Mouse (Mus musculus) liver, embryonic 14.5 days (tissue): ENCODE measurements at regions not wholly inside any gene's neighbourhood (a gene's known extent, or its start where the extent isn't known, plus 50 kb on each side); places are given as distances from the start of the nearest gene placed in this dataset.

ENCODE experiments used
- ATAC-seq: fragments of 200-750 bp; cut with Nextera tagmentation; 2 replicates; pipeline ENCODE4 v1.8.0; 2017; ENCODE audit warnings: moderate number of reproducible peaks, mild to moderate bottlenecking, moderate library complexity; ENCODE audit not compliant: insufficient read depth
- DNase-seq, 3 experiments: peaks; one replicate each; pipeline ENCODE4 v3.0.0-alpha.2; 2012 to 2013; ENCODE audit warnings: low read depth in 3 of 3, low spot score in 3 of 3
- H3K27ac ChIP-seq: fragments of 300-500 bp; sonication (generic); 2 replicates; pipeline ENCODE4 v1.5.1; 2014; ENCODE audit warnings: moderate library complexity, mild to moderate bottlenecking, control low read depth, inconsistent platforms
- H3K27me3 ChIP-seq: fragments of 300-500 bp; sonication (generic); 2 replicates; pipeline ENCODE4 v1.6.1; 2014; ENCODE audit warnings: mild to moderate bottlenecking, low read length, moderate library complexity; ENCODE audit not compliant: control insufficient read depth, insufficient read depth
- H3K36me3 ChIP-seq: fragments of 300-500 bp; sonication (generic); replicated peaks from 2 replicates; pipeline ENCODE4 v1.6.1; 2014; ENCODE audit warnings: low read depth; ENCODE audit not compliant: control insufficient read depth, insufficient read depth
- H3K4me1 ChIP-seq, 2 experiments: fragments of 200-500 bp in 1 of 2; fragments of 300-500 bp in 1 of 2; sonication (generic) in 1 of 2; replicated peaks; 2 replicates each; pipeline ENCODE4 v1.6.1; 2012 to 2014; ENCODE audit warnings: antibody characterized with exemption in 1 of 2, inconsistent platforms in 1 of 2, low read length in 1 of 2; ENCODE audit not compliant: control insufficient read depth in 2 of 2, insufficient read depth in 2 of 2
- H3K4me2 ChIP-seq: fragments of 300-500 bp; sonication (generic); 2 replicates; pipeline ENCODE4 v1.6.1; 2014; ENCODE audit warnings: low read depth, mild to moderate bottlenecking, control low read depth, moderate library complexity
- H3K4me3 ChIP-seq, 2 experiments: fragments of 200-500 bp in 1 of 2; fragments of 300-500 bp in 1 of 2; sonication (generic) in 1 of 2; 2 replicates each; pipeline ENCODE4 v1.5.1; 2012 to 2014; ENCODE audit warnings: low read depth in 2 of 2, low read length in 2 of 2, mild to moderate bottlenecking in 2 of 2, control low read depth in 1 of 2, inconsistent platforms in 1 of 2, moderate library complexity in 1 of 2; ENCODE audit not compliant: insufficient read depth in 1 of 2
- H3K9ac ChIP-seq: fragments of 300-500 bp; sonication (generic); replicated peaks from 2 replicates; pipeline ENCODE4 v1.6.1; 2014; ENCODE audit warnings: mild to moderate bottlenecking, control low read depth, moderate library complexity
- H3K9me3 ChIP-seq: fragments of 300-500 bp; sonication (generic); 2 replicates; pipeline ENCODE4 v1.6.1; 2016; ENCODE audit warnings: low read length, mixed read lengths; ENCODE audit not compliant: control insufficient read depth
- CTCF ChIP-seq: IDR thresholded peaks from 2 replicates; pipeline ENCODE4 v1.5.1; 2016; ENCODE audit warnings: antibody characterized with exemption, low read depth, control low read depth
- EP300 ChIP-seq: IDR thresholded peaks from 2 replicates; pipeline ENCODE4 v1.6.1; 2016; ENCODE audit warnings: antibody characterized with exemption, low read depth
- whole genome bisulfite sequencing: fragments of 180-500 bp; shearing (Covaris S2); extraction: QIAGEN DNeasy Blood & Tissue Kit; methylation state at CpG from one replicate; pipeline ENCODE4 v1.1.7; 2014; ENCODE audit not compliant: insufficient replicate concordance; 5-methylcytosine and 5-hydroxymethylcytosine counted together

GRCm38 (mm10) chr1:183780180-183780579 is 232.9 kb upstream of the Dusp10 start:
- 76% methylated on average over 9 of the region's 9 CpGs for WGBS
- Histone ChIP-seq H3K4me1 (no peaks in the 10 kb centered on the region), H3K36me3 (no peaks in the 10 kb centered on the region), H3K9me3 (no peaks in the 10 kb centered on the region), H3K27me3 (no peaks in the 10 kb centered on the region), H3K4me2 (no peak overlapping the region), H3K4me3 (no peak overlapping the region), H3K9ac (no peak overlapping the region), H3K27ac (no peak overlapping the region)
- DNase-seq (no peak), ATAC-seq (no peak)
- TF ChIP-seq EP300 (no peak), CTCF (no peak)

GRCm38 (mm10) chr1:183780779-183781178 is 232.3 kb upstream of the Dusp10 start:
- Histone ChIP-seq H3K9me3 (no peaks in the 10 kb centered on the region), H3K27me3 (no peaks in the 10 kb centered on the region), H3K4me2 (no peak overlapping the region), H3K27ac (no peak overlapping the region), H3K4me3 (no peak overlapping the region), H3K36me3 (no peaks in the 10 kb centered on the region), H3K9ac (no peak overlapping the region), H3K4me1 (no peaks in the 10 kb centered on the region)
- WGBS: 30% methylated on average over 4 of the region's 4 CpGs
- DNase-seq (no peak), ATAC-seq (no peak)
- TF ChIP-seq CTCF (no peak), EP300 (no peak)

DNA sequence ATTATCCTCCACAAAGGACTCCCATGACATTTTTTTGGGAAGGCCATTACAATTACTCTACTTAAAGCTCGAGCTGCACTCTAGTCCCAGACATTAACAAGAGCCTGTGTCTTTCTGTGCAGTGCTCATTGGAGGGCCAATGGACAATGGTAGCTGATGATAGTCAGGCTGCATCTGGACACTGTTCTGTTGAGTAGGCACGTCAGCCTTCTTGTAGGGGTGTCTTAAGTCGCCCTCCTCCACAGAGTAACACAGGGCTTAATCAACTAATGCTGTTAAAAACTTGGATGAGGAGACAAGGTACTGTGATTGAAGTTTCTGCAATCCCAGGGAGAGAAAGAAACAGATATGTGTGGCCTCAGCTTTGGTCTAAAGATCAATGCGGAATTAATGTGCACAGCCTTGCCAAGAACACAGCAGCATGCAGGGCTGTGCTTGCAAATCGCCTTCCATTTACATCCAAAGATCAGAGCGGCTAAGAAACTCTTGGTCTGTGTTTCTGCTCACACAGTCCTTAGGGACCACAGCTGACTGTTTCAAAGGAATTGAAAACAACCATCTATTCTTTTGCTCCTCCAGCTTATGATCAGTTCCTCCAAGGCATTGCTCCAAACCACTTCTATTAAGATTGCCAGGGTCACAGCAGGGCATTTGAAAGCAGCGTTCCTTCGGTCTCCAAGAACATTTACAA is 229.5 kb upstream of the Dusp10 start:
- Histone ChIP-seq H3K4me2 (no peak overlapping the region), H3K36me3 (no peaks in the 10 kb centered on the region), H3K9ac (no peak overlapping the region), H3K27me3 (no peaks in the 10 kb centered on the region), H3K9me3 (no peaks in the 10 kb centered on the region), H3K27ac (no peak overlapping the region), H3K4me3 (no peak overlapping the region), H3K4me1 (no peaks in the 10 kb centered on the region)
- 50% methylated on average over 8 of the region's 8 CpGs for whole genome bisulfite sequencing
- ATAC-seq: no peak
- no peak for DNase-seq
- no peak for TF ChIP-seq EP300
- no peak for TF ChIP-seq CTCF

DNA sequence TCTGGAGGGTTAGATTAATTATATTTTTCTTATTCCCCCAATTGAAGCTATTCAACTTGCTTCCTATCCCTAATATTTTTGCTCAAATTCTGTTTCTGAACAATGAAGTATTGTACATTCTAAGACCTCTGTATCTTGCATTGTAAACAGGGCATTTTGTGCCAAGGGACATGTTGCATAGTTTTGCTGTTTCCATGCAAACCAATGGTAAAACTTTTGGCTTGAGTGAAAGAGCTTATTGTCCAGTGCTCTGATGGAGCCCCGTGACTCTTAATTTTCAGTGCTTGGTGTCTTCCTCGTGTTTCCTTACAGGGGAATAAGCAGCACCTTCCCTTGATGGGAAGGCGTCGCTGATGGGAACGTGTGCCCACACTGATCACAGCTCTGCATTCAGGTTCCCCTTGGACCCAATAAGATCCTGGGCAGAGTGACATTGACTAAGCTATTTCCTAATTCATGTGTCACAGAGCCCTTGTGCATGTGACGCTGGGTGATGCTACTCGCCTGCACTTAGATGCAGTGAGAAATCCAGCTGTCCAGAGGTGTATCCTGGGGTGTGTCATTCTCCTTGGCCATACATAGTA is 220.8 kb upstream of the Dusp10 start:
- no peaks in the 10 kb centered on the region for H3K27me3 ChIP-seq
- no peaks in the 10 kb centered on the region for H3K9me3 ChIP-seq
- no peak overlapping the region for H3K4me3 ChIP-seq
- TF ChIP-seq CTCF (no peak), EP300 (no peak)
- H3K4me2 ChIP-seq: no peak overlapping the region
- ATAC-seq (no peak), DNase-seq (no peak)
- no peak overlapping the region for H3K9ac ChIP-seq
- H3K27ac ChIP-seq: no peak overlapping the region
- no peaks in the 10 kb centered on the region for H3K4me1 ChIP-seq
- no peaks in the 10 kb centered on the region for H3K36me3 ChIP-seq
- 62% methylated on average over 7 of the region's 7 CpGs for WGBS

DNA sequence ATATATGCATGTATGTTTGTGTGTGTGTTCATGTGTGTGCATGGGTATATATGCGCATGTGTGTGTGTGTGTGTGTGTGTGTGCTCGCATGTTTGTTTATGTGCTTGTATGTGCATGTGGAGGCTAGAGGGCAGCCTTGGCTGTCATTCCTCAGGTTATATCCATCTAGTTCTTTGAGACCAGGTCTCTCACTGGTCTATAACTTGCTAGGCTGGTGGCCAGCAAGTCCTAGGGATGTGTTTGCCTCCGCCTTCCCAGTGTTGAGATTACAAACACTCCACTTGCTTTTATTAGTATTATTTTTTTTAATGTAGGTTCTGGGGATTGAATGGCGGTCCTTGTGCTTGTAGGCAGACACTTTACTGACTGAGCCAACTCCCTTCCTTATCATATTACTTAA is 219.8 kb upstream of the Dusp10 start:
- Histone ChIP-seq H3K27me3 (no peaks in the 10 kb centered on the region), H3K4me2 (no peak overlapping the region), H3K36me3 (no peaks in the 10 kb centered on the region), H3K4me1 (no peaks in the 10 kb centered on the region), H3K9me3 (no peaks in the 10 kb centered on the region), H3K9ac (no peak overlapping the region), H3K27ac (no peak overlapping the region), H3K4me3 (no peak overlapping the region)
- 70% methylated on average over 4 of the region's 4 CpGs for WGBS
- TF ChIP-seq CTCF (no peak), EP300 (no peak)
- no peak for DNase-seq
- no peak for ATAC-seq
